Mouse (Mus musculus): ENCODE measurements around the gene Gm28308. TPM values are rescaled to one million over a fixed set of nuclear protein-coding genes. Genes with fewer than 3 reads are reported as not detected.

Gene Gm28308
- polyA plus RNA-seq, 1 experiment from 2014 or later, result not detected

- no peak for DNase-seq (ENCODE audit: low spot score)
Measured at GRCm38 (mm10) chr6:52232984-52233545, 19.9 kb upstream of the Gm28308 start.

DNA sequence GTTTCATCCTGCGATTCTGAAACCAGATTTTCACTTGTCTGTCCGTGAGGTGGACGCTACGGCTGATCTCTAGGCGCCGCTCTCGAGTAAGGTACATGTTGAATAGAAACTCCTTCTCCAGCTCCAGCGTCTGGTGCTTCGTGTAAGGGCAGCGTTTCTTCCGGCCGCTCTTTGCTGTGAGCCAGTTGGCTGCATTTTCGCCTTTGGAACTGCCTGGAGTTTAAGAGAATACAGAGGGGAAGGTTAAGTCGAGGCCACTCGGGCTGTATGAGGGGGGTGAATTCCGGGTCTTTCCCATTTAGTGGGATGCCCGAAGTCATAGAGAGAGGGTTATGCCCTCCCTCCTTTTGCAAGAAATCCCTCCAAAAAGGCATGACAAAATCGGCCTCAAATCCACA lies 19.4 kb upstream of the Gm28308 start:
- DNase-seq (ENCODE audit: low spot score), result no peak

GRCm38 (mm10) chr6:52231885-52232567 lies 18.9 kb upstream of the Gm28308 start:
- no peak for DNase-seq (ENCODE audit: low spot score)

GRCm38 (mm10) chr6:52230516-52231165 lies 17.5 kb upstream of the Gm28308 start, which contains the start of gene Hoxa9:
TSS of gene Hoxa9 (minus strand) at chr6:52231089.
- DNase-seq (ENCODE audit: low spot score), result no peak

DNA sequence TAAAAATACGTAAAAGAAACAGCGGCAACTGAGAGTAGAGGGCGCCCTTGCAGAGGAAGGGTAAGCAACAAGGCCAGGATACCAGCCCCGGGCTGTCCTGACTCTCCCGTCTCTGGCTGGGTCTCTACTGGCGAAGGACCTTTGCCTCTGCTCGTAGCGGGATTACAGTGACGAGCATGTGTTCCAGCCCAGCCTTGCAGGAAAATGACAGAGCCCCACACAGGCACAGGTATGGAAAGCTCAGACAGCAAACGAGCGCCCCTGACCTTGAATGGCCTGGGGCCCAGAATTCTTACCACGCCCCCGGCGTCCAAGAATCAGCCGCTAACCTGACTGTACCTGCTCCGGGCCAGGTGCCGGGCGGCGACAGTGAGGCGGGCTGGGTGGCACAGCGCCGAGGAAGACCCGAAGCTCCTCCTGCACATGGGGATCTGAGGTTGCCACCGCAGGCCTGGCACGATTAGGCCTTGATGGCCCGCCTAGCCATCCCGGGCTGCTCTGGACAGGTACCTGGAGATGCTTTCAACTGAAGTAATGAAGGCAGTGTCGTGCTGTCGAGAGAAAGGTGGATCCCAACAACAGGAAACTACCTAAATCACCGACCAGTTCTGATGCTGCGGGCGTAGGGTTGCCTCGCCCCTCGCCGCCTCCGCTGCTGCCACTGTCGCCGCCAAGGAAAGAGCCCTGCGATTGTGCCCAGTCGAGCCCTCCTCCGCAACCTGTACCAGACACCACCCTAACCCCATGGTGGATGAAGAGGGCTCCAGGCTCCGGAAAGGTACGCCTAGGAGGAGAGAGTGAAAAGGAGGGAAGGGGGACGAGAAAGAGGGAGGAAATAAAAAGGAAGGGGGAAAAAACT lies 16.6 kb upstream of the Gm28308 start:
- DNase-seq (ENCODE audit: low spot score), result no peak

DNA sequence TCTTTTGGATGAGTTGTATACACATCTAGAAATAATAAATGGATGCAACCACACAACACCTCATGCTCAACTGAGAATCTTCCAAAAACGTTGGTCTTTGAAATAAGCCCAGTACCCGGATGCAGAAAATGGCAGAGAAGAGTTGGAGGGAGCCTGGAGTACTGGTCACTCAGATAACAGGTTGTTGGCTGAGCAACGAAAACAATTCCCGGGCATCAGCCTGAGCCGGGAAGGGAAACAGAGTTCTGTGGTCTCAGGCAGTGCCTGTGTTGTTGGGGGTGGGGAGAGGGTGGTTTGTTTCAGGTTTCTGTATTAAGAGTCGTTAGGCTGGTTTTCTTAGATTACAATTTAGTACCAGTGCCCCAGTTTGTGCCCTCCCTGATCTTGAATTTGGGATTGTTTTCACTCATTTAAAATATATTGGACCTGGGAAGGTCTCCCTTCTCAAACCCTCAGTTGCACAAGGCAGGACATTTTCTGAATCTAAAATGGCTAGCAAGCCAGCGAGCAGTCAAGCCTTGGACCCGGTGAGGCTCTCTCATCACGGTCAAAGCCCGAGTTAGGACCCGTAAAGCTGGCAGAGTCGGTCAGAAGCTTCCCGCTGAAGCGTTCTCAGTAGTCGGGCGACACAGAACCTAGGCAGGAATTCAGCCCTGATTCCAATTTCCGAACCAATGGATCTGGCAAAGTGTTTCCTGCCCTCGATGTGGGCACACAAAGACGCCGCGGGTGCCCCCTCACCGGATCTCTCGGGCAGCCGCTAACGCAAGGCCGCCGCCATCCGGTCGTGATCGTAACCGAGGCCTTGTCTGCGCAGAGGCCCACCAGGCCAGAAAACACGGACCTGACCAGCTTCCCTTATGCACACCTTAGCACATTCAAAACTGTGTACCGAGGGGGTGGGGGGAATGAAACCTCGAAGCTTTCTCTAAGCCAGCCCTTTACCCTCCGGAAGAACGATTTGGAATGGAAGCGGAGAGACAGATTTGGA lies 15.6 kb upstream of the Gm28308 start:
- no peak for DNase-seq (ENCODE audit: low spot score)

- no peak for DNase-seq (ENCODE audit: low spot score)
Measured at GRCm38 (mm10) chr6:52227470-52228222, 14.5 kb upstream of the Gm28308 start.

GRCm38 (mm10) chr6:52226569-52227257 lies 13.6 kb upstream of the Gm28308 start:
- no peak for DNase-seq (ENCODE audit: low spot score)

DNA sequence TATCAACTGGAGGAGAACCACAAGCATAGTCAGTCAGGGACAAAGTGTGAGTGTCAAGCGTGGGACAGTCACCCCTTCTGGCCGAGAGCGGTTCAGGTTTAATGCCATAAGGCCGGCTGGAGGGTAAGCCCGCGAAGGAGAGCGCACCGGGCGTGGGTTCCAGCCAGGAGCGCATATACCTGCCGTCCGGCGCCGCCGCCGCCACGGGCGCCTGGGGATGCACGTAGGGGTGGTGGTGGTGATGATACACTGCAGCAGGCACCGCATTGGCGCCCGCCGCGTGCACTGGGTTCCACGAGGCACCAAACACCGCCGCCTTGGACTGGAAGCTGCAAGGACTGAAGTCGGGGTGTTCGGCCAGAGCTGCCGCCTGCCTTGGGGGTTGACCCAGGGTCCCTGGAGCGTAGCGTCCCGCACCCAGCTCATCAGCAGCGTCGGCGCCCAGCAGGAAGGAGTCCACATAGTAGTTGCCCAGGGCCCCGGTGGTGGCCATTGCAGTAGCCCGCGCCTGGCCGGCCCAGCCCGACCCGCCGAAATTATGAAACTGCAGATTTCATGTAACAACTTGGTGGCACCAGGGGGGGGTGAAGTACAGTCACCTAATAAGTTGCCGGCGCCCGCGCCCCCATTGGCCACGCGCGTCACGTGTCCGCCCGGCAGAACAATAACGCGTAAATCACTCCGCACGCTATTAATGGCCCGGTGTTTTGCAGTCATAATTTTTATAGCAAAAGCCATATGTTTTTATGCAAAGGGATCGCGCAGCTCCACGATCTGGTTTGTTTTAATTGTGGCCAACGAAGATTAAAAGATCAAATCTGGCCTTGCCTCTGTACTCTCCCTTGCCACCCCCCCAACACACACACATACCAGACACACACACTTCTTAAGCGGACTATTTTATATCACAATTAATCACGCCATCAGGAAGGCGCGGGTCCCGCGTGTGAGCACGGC lies 12.8 kb upstream of the Gm28308 start:
- no peak for DNase-seq (ENCODE audit: low spot score)

DNA sequence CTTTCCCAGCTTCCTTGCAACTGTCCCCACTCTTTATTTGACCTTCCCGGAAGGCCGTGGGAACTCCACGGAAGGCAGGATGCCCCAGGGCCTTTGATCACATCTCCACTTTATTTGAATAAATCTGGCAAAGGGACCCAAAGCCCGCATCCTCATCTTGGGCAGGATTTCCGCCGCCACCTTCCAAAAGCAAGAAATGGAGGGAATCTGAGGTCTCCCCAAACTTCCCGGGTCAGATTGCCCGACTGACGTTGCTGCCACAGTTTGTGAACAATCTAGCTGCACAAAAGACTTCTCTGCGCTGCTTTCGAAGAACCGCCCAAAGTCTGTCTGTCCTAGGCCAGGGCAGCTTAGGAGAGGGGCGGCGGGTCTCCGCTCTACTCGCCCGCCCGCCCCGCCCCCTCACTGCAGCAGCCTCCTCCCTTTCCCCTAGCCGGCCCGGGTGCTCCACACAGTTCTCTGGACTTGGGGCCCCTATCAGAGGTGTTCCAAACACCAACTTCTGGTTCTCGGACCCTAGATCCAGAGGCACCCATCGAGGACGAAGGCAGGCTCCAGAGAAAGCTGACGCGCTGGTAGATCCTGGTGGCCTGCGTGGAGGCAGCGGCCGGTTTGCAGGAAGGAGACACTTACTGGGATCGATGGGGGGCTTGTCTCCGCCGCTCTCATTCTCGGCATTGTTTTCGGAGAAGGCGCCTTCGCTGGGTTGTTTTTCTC lies 11.9 kb upstream of the Gm28308 start:
- DNase-seq (ENCODE audit: low spot score), result no peak

- DNase-seq (ENCODE audit: low spot score), result no peak
Measured at GRCm38 (mm10) chr6:52223939-52224760, 11.0 kb upstream of the Gm28308 start.

- no peak for DNase-seq (ENCODE audit: low spot score)
Measured at GRCm38 (mm10) chr6:52222729-52223128, 9.6 kb upstream of the Gm28308 start.

DNA sequence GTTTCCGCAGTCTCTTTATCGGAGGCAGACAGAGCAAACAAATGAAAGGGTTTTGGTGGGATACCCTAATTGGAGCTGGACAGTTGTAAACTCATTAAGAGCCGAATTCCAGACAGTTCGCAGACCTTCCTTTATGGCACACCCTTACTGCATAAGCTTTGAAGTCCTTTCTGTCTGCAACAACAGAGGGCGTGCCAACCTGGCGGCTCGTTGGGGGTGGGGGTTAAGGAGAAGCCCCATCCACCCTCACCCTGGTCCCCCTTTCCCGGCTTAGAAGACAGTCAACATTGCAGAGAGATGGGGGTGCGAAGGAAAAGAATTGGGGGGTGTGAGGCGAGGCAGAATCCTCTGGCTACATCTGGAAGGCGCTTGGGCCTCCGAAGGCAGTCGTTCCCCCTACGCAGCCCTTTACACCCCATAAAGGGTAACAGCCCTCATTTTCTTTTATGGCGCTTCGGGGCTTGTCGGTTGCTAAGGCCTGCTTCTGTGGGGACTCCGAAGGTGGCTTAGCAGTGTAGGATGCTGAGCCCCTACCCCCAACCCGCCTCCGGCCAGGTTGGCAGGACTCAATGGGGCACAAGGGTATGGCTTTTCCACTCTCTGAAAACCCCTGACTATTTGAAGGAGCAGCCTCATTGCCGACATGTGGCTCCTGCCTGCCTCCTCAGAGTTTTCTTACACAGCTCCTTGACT lies 9.0 kb upstream of the Gm28308 start:
- no peak for DNase-seq (ENCODE audit: low spot score)

DNA sequence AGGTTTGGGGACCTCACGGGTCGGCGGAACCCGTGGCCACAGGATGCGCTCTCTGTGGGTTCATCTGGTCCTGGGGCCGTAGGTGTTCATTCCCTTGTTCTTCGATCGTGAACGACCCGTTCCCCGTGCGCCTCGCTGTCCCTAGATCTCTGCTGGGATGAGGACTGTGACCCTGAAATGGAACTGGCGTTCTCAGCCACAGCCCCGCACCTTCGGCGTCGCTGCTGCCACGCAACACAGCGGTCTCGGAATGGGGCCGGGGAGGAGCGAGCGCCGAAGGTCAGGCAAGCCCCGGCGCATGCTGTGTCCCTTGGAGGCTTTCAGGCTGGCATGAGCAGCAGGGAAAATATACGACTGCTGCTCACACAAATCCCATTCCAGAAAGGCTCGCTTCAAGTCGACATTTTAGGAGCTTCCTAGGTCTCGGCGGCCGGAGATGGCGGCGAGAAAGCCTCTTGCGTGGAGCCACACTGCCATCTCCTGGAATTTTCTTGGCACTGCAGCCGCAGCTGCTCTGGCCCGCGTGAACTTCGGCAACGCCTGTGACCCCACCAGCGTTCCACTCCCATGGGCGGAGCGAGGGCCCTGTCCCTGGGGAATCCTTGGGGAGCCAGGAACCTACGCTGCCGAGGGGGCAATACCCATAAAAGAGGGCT lies 8.3 kb upstream of the Gm28308 start, which contains the start of gene Hoxa7:
Hoxa7 (minus strand) TSS at position 518 of the 656 bp plus-strand sequence.
- DNase-seq (ENCODE audit: low spot score), result peak; percentile 83

DNA sequence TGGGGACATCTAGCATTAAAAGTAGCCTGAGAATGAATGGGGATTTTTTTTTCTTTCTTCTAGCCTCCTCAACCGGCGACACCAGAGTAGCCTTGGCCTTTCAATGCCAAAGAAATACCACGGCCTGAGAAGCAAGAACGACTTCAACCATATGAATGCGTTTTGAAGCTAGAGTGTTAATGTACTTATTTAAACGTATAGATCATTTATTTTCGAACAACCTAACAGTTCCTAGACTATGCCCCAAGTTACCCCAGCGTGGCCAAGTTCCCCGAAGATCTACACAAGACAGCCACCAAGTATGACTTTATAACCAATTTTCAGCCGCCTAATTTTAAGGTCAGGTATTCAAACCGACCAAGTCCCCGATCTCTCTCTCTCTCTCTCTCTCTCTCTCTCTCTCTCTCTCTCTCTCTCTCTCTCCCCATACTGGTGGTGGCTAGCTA lies 7.7 kb upstream of the Gm28308 start:
- no peak for DNase-seq (ENCODE audit: low spot score)

Measured in thymus, postnatal 0 days (tissue).